Comparison of ENCODE assay signal across 18 mouse cellular contexts in the genomic region with DNA sequence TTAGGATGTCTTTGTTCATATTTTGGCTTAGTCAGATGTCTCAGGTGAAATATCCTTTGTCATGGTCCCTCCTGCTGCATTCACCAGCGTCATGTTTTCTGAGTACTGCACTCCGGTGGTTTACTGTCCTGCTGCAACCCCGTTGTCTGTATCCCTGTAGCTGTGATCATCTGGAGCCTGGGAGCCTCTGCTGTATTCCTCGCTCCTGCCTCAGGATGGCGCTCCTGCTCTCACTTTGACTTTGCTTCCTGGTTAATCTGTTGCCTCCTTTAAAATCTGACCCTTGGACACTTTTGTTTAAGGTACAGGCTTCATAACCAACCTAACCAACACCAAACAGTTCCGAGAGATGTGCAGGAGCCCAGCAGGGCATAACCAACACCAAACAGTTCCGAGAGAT.
DNase-seq lines count a peak whose midpoint lies in the region; ATAC-seq lines count a peak whose summit lies in the region.
"Had no signal": no experiment of that assay in that cellular context is flagged by ENCODE, and none has a peak within 500 bp of the region (broad histone marks: within the 10 kb centered on the region; RNA-seq: fewer than 3 reads in every experiment).

No protein-coding gene starts in this region.

- H3K4me3 ChIP-seq in neural tube, embryonic 11.5 days (ENCODE audit: low read depth, low read length): no peak overlapping the region
- H3K4me3 ChIP-seq: embryonic facial prominence, embryonic 15.5 days; forebrain, embryonic 15.5 days; heart, embryonic 12.5 days had no signal

- DNase-seq in kidney, adult 18-20 months: peak; percentile 8
- DNase-seq in kidney, adult 11 months: no peak
- DNase-seq in retina, embryonic 14.5 days (ENCODE audit: low spot score): peak; percentile 53
- no peak for DNase-seq in retina, postnatal 1 day
- peak; percentile 17 for DNase-seq in embryo, embryonic 11 days
- peak; percentile 56 for DNase-seq in neural tube, embryonic 11.5 days (ENCODE audit: low spot score)
- DNase-seq in gastrocnemius, postnatal 36 days: no peak
- DNase-seq in gastrocnemius, postnatal 14 days: no peak
- DNase-seq: adrenal gland, adult 2 months; cerebellum, postnatal 25 days; heart, postnatal 4 days; liver, postnatal 0 days; lung, postnatal 4 days; thymus, postnatal 36 days had no signal

- no peaks in the 10 kb centered on the region for H3K36me3 ChIP-seq in neural tube, embryonic 11.5 days (ENCODE audit: control insufficient read depth, insufficient read depth, low read length)
- H3K36me3 ChIP-seq: embryonic facial prominence, embryonic 15.5 days; forebrain, embryonic 15.5 days; heart, embryonic 12.5 days had no signal

- 44% methylated on average over 7 of the region's 7 CpGs for WGBS in neural tube, embryonic 11.5 days

- H3K27me3 ChIP-seq in neural tube, embryonic 11.5 days (ENCODE audit: control insufficient read depth, insufficient read depth, low read length): no peaks in the 10 kb centered on the region
- H3K27me3 ChIP-seq: embryonic facial prominence, embryonic 15.5 days; forebrain, embryonic 15.5 days; heart, embryonic 12.5 days; Patski had no signal

- H3K9ac ChIP-seq in neural tube, embryonic 11.5 days (ENCODE audit: low read length): no peak overlapping the region
- H3K9ac ChIP-seq: embryonic facial prominence, embryonic 15.5 days; forebrain, embryonic 15.5 days; heart, embryonic 12.5 days; liver, postnatal 0 days had no signal

- no peak for ATAC-seq in neural tube, embryonic 11.5 days (ENCODE audit: insufficient read depth, low FRiP score, low TSS enrichment)
- ATAC-seq: forebrain, embryonic 15.5 days; liver, postnatal 0 days; Patski had no signal

- no peaks in the 10 kb centered on the region for H3K4me1 ChIP-seq in neural tube, embryonic 11.5 days (ENCODE audit: control insufficient read depth, insufficient read depth, low read length)
- H3K4me1 ChIP-seq: embryonic facial prominence, embryonic 15.5 days; heart, embryonic 12.5 days had no signal

- no peak overlapping the region for H3K27ac ChIP-seq in neural tube, embryonic 11.5 days (ENCODE audit: low read depth, low read length)
- H3K27ac ChIP-seq: embryonic facial prominence, embryonic 15.5 days; forebrain, embryonic 15.5 days had no signal

- H3K9me3 ChIP-seq in neural tube, embryonic 11.5 days (ENCODE audit: control insufficient read depth, low read length): no peaks in the 10 kb centered on the region
- H3K9me3 ChIP-seq: embryonic facial prominence, embryonic 15.5 days; forebrain, embryonic 15.5 days; heart, embryonic 12.5 days had no signal

- intact Hi-C loops in gastrocnemius, postnatal 36 days (cut with DNase I): no loop called here
- intact Hi-C loops in gastrocnemius, postnatal 14 days (cut with DNase I; ENCODE audit: low total_unique reads): no loop called here

- H3K4me2 ChIP-seq in neural tube, embryonic 11.5 days (ENCODE audit: low read depth): no peak overlapping the region
- H3K4me2 ChIP-seq: embryonic facial prominence, embryonic 15.5 days; forebrain, embryonic 15.5 days; heart, embryonic 12.5 days had no signal

Comparison
In these comparisons a context has a peak if more than half of its experiments do, and no peak if none do; other contexts are left out.
1. DNase-seq: peak in kidney, adult 18-20 months (single experiment), retina, embryonic 14.5 days (single experiment), embryo, embryonic 11 days (single experiment) and neural tube, embryonic 11.5 days (single experiment); none in kidney, adult 11 months (single experiment), retina, postnatal 1 day (single experiment), gastrocnemius, postnatal 36 days (0 of 2) and gastrocnemius, postnatal 14 days (single experiment).